Mouse (Mus musculus): ENCODE results near the gene AI854703.
A peak's percentile ranks its signal among the peaks of the same experiment; 100 is the strongest.

Gene AI854703

GRCm38 (mm10) chr6:48626464-48626863 is at the start of gene AI854703:
Gene AI854703, plus strand, starts transcription at chr6:48626764.
- DNase-seq (ENCODE audit: low spot score), result no peak

- no peak for DNase-seq (ENCODE audit: low spot score)
These were observed 47.8 kb upstream of the AI854703 start for GRCm38 (mm10) chr6:48578736-48579135.

DNA sequence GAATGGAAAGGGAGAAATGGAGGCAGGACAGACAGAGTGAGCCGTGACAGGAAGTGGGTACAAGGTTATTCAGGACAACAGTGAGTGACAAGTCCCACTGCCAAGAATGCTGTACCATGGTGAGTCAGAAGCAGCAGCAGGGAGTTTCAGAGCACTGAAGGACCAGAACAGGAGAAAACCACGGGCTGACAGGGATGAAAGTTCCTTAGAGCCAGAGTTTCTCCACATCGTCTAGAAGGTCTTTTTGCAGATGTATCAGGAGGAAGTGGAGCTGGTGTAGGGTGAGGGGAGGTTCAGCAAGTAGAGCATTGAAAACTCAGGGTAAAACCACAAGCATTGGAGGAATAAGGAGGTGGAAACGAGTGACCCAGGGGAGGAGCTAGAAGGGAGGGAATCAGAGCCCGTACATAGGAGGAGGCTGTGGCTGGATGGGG is 47.3 kb upstream of the AI854703 start:
- DNase-seq (ENCODE audit: low spot score), result no peak

- DNase-seq (ENCODE audit: low spot score), result no peak
These were observed 45.3 kb upstream of the AI854703 start for GRCm38 (mm10) chr6:48581257-48581656.

DNA sequence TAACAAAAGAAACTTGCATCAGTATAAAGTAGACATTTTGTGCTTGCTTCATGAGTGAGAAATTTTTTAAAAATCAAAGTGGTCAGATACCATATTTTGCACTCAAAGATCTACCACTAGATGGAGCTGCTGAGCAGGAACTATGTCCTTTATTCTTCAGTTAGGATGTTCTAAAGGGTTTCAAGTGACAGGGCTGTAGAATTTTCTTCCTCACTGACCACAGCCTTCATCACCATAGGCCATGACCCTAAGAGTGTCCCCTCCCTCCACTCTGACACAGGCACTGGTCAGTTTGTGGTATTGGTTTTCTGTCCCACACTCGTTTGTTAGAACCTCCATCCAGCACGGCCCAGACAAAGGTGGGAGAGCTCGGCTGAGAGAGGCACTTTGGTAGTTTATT is 44.5 kb upstream of the AI854703 start:
- DNase-seq (ENCODE audit: low spot score), result no peak

- DNase-seq (ENCODE audit: low spot score), result no peak
These were observed 37.3 kb upstream of the AI854703 start, which contains the start of gene Gm45021 for GRCm38 (mm10) chr6:48589194-48589750. Gene Gm45021, plus strand, starts transcription at chr6:48589610.

- no peak for DNase-seq (ENCODE audit: low spot score)
These were observed 35.2 kb upstream of the AI854703 start for GRCm38 (mm10) chr6:48591221-48591845.

DNA sequence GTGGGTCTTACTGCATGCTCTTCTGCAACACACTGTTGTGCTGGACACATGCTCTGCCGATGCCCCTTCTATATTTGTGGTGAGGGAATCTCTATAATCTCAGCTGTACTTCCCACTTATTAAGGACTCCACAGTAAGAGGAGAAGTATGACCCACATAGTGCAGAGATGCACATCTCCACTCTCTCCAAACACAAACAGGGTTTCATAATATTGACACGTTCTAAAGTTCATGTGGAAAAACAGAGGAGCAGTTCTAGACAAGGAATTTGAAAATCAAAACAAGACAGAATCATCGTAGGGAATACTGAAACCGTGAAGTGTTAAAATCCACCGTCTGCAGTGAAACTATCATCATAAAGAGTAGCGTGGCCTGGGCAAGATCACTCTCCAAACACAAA is 34.7 kb upstream of the AI854703 start:
- no peak for DNase-seq (ENCODE audit: low spot score)

GRCm38 (mm10) chr6:48593158-48594042 is 33.2 kb upstream of the AI854703 start, which contains the start of the genes Repin1 and Gm44965:
Gene Repin1, plus strand, starts transcription at chr6:48593883.
Gene Gm44965, plus strand, starts transcription at chr6:48593941.
- DNase-seq (ENCODE audit: low spot score), result peak; percentile 92

DNA sequence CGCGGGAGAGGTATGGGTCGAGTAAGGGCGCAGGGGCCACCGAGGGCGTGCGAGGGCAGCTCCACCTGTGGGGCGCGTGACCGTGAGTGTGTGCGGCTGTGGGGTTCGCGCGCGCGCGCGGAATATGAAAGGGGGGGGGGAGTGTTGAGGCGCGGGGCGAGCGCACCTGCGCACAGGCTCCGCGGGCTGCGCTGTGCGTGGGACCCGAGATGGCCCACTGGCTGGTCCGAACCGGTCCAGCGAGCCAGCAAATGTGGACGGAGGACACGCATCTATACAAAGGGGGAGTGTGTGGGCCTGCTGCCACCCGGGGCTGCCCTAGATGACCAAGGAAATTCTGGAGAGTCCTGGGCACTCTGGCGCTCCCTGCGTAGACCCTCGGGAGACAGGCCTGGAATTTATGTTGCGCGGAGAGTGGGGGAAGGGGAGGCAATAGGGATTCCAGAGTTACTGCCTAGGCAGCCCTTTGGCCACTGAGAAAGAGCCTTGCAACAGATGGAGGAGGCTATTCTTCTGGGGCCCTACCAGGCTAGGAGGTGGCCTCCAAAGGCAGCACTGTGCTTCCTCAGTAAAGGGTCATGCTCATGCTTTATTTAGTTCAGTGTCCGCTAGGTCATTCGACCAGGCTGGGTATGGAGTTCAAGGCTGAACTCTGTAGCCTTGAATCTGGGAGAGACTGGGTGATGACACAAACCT is 32.4 kb upstream of the AI854703 start:
- DNase-seq (ENCODE audit: low spot score), result no peak

- DNase-seq (ENCODE audit: low spot score), result no peak
These were observed 31.3 kb upstream of the AI854703 start for GRCm38 (mm10) chr6:48595278-48595677.

DNA sequence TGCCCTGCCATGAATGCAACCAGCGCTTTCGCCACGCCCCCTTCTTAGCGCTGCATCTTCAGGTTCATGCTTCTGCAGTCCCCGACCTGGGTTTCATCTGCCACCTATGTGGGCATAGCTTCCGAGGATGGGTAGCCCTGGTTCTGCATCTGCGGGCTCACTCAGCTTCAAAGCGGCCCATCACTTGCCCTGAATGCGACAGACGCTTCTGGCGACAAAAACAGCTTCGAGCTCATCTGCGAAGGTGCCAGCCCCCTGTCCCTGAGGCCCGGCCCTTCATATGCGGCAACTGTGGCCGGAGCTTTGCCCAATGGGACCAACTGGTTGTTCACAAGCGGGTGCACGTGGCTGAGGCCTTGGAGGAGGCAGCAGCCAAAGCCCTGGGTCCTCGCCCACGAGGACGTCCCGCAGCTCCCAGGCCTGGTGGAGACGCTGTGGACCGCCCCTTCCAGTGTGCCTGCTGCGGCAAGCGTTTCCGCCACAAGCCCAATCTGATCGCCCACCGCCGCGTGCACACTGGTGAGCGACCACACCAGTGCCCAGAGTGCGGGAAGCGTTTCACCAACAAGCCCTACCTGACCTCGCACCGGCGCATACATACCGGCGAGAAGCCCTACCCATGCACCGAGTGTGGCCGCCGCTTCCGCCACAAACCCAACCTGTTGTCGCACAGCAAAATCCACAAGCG is 29.9 kb upstream of the AI854703 start:
- DNase-seq (ENCODE audit: low spot score), result no peak

GRCm38 (mm10) chr6:48597233-48597625 is 29.3 kb upstream of the AI854703 start:
- DNase-seq (ENCODE audit: low spot score), result no peak

DNA sequence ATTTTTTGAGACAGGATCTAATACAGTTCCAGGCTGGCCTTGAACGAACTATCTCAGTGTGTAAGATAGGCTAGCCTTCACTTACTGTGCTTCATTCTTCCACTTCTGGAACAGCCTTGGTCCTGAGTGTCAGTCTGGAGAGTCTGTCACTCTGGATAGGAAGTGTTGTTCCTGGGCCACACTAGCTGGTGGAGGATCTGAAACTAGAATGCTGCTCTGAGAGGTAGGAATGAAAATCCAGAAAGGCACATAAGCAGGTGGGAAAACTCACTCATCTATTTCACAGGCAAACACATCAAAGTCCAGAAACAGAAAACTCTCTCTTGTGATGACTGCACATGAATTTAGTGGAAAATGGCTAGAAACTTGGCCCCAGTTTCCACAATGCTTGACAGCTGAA is 26.0 kb upstream of the AI854703 start:
- DNase-seq (ENCODE audit: low spot score), result no peak

- peak; percentile 89 for DNase-seq (ENCODE audit: low spot score)
These were observed 25.1 kb upstream of the AI854703 start, which contains the start of gene Zfp775 for GRCm38 (mm10) chr6:48601271-48602079. Gene Zfp775, plus strand, starts transcription at chr6:48602063.

GRCm38 (mm10) chr6:48602080-48602741 is 24.4 kb upstream of the AI854703 start:
- DNase-seq (ENCODE audit: low spot score), result no peak

DNA sequence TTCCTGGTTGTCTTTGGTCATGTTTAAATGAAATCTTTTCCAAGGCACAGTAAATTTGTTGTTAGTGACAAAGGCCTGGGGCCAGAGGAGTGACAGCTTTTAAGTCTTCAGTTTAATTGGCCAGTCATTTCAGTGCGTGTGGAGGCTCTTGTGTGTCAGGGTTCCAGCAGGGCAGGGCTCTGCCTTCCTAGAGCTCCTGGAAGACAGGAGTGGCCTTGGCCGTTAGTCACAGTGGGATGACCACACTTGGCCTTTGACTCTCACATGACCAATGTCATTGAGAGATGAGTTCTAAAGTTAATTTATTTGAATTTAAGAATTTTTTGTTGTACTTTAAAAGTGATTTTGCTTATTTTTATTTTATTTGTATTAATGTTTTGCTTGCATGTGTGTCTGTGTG is 18.4 kb upstream of the AI854703 start:
- no peak for DNase-seq (ENCODE audit: low spot score)

- DNase-seq (ENCODE audit: low spot score), result no peak
These were observed 17.1 kb upstream of the AI854703 start for GRCm38 (mm10) chr6:48609512-48609911.

DNA sequence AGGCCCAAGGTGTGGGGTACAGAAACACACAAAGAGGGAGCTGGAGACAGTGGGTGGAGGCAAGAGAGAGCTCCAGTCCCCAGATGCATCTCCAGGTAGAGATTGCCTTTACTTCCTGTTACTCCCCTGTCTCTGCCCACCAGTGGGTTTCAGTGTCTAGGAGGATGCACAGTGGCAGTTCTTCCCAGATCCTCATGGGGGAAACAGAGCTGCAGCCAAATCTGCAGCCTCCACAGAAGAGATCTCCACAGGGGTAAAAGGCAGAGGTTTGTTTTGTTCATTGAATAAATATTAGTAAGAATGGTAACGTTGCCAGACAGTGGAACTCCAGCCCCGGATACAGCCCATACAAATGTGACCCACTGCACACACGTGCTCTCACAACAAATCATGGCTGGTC is 15.9 kb upstream of the AI854703 start:
- DNase-seq (ENCODE audit: low spot score), result no peak

GRCm38 (mm10) chr6:48613464-48613863 is 13.1 kb upstream of the AI854703 start:
- DNase-seq (ENCODE audit: low spot score), result no peak

Measured in ovary, postnatal 10 days (tissue).